Mouse (Mus musculus) frontal cortex, postnatal 36 days (tissue): Measurements from ENCODE around the gene Las1l.
A peak's percentile ranks its signal among the peaks of the same experiment; 100 is the strongest.

ENCODE experiments used
- DNase-seq, 2 experiments: peaks; one replicate each; pipeline ENCODE4 v3.0.0; 2022; ENCODE audit warnings: low spot score in 2 of 2

Las1l gene

DNA sequence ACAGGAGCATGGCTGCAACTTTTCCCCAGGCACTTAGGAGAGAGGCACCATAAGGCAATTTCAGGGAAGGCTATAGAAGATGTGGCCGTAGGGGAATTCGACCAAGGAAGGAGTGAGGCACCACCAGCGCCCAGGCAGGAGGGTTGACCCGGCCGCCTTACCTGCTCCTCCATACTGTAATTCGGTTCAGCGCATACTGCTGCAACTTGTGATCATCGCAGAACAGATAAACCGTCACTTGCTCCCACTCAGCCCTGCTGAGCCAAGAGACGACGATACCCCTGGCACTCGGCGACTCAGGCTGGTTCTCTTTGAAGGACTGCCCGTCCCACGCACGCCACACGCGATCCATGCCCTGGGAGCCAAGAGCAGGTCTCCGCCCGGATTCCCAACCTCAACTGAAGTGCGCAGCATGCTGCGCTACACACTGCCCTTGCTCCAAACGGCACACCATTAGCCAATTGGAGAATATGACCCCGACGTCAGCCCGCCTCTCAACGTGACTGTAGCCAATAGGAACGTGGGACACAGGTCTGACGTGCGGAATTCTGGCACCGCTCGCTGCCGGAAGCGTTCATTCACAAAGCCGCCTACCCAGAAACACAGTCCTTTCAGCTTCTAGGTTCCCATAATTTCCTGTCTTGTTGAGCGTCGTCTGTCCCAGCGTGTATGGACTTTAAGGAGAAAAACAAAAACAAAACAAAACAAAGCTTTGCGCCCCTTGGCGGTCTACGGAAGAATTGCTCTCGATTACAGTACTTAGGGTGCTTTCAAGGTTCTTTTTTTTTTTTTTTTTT, at the start of gene Las1l:
Gene Las1l, minus strand, starts transcription at position 466 of the 797 bp plus-strand sequence.
- peak; percentile 86 to 94 for DNase-seq

DNA sequence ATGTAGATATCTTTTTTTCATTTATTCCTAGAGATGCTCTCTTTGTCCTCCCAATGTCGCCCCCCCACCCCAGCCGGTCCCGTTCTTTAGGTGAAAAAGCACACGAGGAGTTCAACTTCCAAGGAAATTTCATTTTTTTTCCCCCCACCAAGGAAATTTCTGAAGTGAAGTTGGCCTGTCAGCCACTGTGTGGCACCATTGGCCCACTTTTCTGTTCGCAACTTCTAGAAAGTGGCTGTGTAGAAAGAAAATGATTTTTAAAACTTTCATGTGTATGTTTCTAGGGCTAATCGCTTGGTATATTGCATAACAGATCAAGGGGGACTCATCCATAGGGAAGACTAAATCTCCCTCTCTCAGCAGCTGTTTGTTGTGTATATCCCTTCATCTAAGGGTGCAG, 49.6 kb upstream of the Las1l start:
- DNase-seq = no peak

DNA sequence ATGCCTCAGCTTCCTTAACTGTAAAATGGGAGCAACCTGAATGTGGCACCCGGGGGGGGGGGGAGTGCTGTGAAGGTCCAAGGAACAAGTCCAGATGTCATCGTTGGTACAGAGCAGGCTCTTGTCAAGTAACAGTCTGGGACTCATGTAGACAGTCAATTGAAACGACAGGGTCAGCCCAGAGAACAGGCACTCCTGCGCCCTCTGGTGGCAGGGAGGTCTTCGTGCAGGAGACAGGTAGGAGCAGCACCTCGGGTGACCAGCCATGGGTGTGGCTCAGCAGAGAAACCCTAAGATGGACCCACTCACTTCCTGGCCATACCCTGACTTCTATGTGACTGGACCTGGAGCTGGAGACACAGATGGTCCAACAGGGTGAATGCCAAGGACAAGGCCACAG, 42.8 kb upstream of the Las1l start:
- no peak for DNase-seq

DNA sequence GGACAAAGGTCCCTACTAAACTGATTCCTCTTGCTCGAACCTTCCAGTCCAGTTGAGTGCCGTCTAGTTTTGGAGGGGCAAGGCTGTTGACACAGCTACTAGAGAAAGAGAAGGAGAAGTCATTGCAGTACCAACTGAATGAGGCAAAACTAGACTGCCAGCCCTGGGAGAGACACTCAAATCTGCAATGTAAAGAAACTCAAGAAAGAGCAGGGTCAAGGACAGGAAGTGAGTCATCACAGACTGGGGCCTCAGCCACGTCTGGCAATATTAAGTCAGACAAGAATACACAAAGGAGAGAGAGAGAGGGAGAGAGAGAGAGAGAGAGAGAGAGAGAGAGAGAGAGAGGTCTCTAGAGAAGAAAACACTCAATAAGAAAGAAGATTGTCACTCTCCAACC, 36.4 kb upstream of the Las1l start:
- no peak for DNase-seq

DNA sequence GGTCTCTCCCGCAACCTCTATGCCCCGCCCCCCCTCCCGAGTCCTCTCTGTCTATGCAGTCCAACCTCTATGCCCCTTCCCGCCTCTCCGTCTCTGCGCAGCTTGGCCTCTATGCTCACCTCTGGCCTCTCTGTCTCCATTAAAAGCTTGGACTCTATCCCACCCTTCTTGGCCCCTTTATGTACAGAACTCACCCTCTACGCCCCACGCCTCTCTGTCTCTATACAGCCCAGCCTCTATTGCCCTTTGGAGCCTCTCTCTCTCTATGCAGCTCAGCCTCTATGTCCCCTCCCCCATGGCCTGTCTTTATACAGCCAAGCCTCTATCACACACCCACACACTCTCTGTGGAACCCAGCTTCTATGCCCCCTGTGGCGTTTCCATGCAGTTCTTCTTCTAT, 13.2 kb upstream of the Las1l start:
- no peak for DNase-seq

DNA sequence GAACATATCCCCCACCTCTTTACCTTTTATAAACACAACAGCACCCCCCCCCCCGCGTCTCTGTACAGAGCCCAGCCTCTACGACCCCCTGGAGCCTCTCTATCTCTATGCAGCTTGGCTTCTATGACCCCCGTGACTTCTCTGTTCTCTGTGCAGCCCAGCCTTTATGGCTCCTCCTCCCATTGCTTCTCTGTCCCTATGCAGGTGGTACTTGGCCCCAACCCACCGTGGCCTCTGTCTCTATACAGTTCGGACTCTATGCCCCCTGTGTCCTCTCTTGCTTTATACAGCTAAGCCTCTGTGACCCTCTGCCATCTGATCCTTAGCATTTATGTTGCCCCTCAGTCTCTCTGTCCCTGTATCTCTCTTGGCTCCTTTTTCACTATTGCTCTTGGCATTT, 12.4 kb upstream of the Las1l start:
- DNase-seq = no peak

DNA sequence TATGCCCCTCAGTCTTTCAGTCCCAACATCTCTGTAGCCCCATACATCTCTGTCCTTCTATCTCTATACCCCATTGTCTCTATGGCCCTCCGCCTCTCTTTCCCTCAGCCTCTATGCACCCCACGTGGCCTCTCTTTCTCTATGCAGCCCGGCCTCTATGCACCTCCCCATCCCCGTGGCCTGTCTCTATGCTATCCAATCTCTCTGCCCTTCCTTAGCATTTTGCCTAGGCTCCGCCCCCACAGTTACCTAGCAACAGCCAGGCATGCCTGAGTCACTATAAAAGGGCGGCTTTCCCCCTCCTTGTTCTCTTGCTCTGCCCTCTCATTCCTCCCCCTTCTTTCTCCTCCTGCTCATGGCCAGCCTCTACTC, 11.8 kb upstream of the Las1l start:
- DNase-seq = peak; percentile 43 to 64

DNA sequence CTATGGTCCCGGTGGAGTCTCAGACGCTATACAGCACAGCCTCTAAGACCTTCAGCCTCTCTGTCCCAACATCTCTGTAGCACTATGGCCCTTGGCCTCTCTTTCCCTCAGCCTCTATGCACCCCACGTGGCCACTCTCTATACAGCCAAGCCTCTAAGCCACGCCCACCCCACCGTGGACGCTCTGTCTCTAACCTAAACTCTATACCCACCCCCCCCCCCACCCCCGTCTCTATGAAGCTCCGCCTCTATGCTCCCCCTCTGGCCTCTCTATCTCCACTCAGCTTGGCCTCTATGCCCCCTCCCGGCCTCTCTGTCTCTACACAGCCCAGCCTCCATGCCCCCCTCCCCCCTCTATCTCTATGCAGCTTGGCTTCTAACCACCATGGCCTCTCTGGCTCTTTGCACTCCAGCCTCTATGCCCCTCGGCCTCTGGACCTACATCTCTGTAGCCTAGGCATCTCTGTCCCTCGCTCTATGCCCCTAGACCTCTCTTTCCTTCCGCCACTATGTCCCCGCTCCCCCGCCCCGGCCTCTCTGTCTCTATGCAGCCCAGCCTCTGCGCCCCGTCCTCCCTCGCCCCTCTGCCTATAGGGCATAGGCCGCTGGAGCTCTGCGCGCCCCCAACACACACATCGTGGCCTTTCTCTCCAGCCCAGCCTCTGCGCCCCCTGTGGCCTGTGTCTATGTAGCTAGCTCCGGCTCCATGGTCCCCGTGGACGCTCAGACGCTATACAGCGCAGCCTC, 11.3 kb upstream of the Las1l start:
- peak in 1 of 2 experiments; percentile 7 for DNase-seq

DNA sequence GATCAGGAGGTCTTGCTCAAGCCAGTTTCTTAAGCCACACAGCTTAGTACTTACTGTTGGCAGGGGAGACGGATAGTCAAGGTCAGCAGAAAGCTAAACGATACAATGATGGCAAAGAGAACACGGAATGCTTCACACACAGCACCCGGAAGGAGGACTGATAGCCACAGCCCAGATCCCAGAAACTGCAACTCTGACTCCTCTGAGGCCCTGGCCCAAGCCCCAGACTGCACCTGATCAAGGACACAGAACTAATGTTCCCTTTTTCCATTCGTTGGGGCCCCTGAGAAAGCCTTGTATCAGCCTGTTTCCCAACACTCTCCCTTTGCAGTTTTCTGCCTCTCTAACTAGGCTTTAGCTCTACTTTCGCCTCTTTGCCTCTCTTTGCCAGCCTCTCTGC, 8.3 kb upstream of the Las1l start:
- no peak for DNase-seq

DNA sequence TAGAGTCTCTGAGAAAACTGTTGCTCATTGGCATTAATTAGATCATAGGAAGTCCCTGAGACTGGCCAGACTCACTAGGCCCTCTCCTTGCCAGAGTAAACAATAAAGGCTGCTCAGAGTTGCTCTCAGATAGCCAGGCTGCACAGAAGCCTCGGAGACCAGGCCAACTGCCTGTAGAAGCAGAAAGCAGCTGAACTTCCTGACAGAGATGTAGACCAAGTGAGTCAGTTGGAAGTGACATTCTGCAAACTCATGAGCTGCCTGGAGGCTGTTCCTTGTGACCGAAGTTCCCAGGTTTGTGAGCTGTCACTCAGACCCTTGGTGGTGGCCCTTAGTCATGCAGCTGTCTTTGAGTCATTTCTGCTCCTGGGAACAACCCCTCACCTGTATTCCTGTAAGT, 6.6 kb upstream of the Las1l start:
- DNase-seq = no peak

DNA sequence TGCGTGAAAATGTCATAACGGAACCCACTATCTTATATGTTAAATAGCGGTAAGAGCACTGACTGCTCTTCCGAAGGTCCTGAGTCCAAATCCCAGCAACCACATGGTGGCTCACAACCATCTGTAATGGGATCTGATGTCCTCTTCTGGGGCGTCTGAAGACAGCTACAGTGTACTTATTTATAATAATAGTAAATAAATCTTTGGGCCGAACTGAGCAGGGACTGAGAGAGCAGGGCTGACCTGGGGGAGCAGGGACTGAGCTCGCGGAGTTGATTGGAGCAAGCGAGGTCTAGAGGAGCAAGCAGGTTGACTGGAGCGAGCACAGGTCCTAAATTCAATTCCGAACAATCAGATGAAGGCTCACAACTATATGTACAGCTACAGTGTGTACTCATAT, 699 bp upstream of the Las1l start:
- DNase-seq = peak in 1 of 2 experiments; percentile 15

DNA sequence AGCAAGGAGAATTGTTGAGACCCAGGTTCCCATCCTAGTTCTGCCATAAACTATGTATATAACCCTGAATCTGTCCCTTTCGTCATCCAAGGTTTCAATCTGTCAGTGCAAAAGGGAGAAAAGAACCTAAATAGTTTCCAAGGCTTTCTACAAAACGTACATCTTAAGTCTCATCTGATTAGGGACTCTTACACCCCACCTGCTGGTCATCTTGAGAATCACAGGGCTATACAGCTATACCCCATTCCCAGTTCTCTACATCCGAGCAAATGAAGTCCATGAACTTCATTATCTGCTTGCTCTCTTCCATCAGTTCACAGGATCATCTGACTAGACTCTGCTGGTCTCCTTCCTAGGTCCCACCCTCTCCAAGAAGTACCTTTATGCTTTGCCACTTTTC, 6.0 kb downstream of the Las1l start:
- DNase-seq = peak; percentile 11 to 44

DNA sequence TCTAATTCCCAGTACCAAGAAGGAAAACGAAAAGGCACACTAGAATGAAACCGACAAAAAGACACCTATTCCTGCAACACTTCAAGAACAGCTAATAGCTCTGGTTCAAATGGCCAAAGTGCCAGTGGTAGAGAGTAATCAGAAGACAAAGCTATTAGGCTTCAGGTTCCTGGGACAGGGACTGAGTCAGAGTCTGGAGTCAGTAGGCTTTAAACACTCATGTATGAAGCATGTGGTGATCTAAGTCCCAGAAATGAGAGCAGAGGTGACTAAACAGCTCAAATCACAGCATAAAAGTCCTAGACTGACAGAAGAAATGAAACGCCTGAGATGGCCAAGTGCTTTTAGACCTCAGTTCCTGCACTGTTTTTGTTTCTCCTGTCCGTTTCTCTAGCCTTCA, 8.6 kb downstream of the Las1l start:
- no peak for DNase-seq

DNA sequence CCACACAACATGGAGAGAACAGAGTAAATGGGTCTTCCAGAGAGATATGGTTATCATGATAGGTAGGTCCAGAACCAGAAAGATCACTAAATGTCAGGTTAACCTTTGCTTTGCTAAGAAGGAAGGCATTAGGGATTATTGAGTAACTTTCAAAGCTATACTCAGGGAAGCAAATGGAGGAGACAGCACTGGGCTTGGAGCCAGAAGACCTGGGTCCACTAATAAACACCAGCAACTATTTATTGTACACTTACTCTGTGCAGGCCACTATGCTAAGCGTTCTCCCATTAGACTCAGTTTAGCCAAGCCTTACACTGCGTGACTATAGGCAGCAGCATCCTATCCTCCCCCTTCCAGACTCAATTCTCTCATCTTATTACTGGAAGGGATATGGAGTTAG, 11.3 kb downstream of the Las1l start:
- DNase-seq = no peak

DNA sequence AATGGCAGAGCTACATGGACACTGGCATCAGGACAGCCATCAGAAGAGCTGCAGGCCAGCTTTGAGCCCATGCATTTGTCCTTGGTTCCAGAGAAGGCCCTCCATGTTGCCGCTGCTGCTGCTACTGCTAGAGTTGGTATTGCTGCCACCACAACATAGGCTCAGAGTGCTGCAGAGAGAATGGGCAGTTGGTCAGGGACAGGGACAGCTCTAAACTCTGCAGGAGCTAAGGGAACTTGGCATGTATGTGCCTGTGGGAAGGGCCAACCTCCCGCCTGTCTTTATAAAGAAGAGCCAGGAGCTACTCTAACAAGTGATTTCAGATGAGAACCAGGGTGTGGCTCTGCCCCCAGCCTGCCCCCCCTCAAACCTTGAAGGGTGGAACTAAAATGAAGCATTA, 21.3 kb downstream of the Las1l start:
- DNase-seq = no peak

DNA sequence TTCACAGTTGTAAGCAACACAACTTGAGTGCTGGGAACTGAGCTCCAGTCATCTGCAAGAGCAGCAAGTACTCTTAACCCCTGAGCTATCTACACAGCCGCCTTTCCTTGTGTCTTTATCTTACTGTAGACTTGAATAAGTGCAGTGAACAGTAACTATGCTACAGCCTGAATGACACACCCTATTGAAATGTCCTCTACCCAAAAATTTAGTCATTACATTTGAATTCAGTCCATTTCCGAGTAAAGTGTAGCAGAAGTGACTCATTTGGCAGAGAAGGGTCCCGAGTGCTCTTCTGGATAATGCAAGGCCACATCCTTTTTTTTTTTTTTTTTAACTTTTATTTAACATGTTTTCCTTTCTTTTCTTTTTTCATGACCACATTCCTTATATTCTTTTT, 54.0 kb downstream of the Las1l start:
- no peak for DNase-seq
